Mouse (Mus musculus): ENCODE measurements at regions not wholly inside any gene's neighbourhood (a gene's known extent, or its start where the extent isn't known, plus 50 kb on each side); places are given as distances from the start of the nearest gene placed in this dataset.

- DNase-seq: no peak
Observed at GRCm38 (mm10) chr14:120102010-120102748, 59.9 kb upstream of the Oxgr1 start.

DNA sequence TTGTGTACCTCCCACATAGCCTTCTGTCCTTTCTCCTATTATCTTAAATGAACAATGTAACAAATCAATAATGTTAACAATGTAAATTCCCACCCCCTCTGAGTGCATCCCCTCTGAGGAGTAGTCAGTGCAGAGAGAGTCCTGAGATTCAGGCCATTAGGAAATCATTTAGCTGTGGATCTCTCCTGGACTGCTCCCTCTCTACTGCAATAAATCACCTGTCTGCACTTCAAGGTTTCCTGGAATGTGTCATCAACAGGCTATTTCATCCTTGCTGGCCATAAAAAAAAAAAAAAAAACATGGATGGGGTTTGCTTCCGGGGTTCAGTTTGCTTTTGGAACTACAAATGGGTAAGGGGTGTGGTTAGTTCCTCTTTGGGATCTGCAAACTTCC is 60.5 kb upstream of the Oxgr1 start:
- DNase-seq: no peak

DNA sequence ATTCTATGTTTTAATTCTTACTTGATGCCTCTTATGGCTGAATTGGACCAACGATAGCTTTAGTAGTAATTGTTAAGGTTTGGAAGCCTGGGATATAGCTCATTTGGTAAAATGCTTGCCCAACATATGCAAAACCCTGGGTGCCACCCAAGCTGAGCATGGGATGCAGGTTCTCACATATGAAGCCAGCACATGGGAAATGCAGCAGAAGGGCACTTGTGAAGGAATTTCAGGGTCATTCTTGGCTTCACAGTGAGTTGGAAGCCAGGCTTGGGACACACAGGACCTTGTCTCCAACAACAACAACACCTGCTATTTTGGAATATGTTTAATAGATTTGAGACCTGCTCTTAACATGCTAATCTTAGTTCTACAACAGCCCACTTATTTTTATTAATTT is 67.6 kb upstream of the Oxgr1 start:
- no peak for DNase-seq

- DNase-seq: no peak
Observed at GRCm38 (mm10) chr14:120113316-120113715, 71.1 kb upstream of the Oxgr1 start.

DNA sequence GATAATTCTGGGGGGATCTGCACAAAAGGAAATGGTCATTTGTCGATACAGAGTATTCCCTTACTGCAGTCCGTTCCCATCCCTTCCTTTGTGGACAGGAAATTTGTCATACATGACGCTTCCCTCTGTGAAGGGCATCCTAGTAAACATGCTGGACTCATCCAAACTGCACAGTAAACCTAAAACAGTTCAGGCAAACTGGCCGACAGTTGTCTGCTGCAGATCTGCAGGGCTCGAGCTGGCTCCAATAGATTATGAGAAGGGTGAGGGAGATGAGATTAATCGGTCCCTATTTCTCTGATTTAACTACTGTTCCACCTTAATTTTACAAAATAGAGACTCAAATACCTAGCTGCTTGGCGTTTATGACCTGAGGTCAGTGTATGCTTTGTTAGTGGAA is 76.3 kb upstream of the Oxgr1 start:
- no peak for DNase-seq

DNA sequence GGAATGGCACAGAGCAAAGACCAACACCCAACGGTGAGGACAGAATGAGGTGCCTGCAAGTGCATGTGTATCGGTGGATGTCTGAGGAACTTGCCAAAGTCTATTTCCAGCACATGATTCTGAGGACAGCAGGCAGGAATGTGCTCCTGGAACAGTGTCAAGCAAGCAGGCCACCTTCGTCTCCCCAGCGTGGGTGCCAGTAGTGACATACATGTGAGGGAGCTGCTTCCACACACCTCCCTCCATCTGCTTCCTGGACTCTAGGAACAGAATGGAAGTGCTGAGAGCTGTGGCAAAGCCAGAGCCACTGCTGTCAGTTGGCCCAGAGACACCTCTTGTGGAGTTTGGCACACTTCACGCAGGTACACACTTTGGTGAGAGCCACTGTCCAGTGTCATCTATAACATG is 76.9 kb upstream of the Oxgr1 start:
- no peak for DNase-seq

DNA sequence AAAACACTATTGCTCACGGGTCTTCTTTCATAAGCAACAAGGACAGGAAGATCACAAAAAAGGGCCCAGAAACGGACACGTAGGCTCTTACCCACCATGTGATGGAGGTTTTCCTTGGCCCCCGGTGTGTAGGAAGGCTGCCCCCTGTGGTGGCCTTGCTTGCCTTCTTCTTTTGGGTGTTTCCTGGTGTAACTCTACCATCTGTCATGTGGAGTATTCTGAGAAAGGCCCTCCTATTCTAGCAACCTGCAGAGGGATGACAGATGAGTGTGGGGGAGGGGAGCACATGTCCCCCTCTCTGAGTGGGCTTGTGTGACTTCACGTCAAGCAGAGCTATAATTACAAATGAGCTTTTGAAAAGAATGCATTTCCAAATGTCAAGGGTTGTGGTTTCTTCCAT is 77.3 kb upstream of the Oxgr1 start:
- no peak for DNase-seq

- no peak for DNase-seq
Observed at GRCm38 (mm10) chr14:120120261-120120660, 78.0 kb upstream of the Oxgr1 start.

- DNase-seq: peak; percentile 37
Observed at GRCm38 (mm10) chr14:120125315-120125714, 83.1 kb upstream of the Oxgr1 start.

DNA sequence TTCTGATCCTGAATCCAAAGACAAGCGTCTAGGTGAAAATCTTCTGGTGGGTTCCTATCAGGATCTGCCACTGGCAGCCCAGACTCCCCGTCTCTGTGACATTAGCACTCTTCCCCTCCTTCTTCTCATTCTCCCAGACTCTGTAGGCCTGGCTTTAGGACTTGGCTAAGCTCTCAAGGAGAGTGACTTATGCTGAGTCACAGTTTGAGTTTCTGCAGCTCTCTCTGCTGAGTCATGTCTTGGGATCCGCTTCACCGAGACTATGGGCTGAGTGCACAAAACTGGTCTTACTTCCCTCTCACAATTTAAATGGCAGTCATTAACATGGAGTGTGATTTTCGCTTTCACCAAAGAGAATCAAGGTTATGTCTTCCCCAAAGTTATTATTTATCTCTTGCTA is 85.2 kb upstream of the Oxgr1 start:
- no peak for DNase-seq

GRCm38 (mm10) chr14:120134346-120135008 is 92.2 kb upstream of the Oxgr1 start:
- DNase-seq: no peak

GRCm38 (mm10) chr14:120135198-120135597 is 93.0 kb upstream of the Oxgr1 start:
- no peak for DNase-seq

DNA sequence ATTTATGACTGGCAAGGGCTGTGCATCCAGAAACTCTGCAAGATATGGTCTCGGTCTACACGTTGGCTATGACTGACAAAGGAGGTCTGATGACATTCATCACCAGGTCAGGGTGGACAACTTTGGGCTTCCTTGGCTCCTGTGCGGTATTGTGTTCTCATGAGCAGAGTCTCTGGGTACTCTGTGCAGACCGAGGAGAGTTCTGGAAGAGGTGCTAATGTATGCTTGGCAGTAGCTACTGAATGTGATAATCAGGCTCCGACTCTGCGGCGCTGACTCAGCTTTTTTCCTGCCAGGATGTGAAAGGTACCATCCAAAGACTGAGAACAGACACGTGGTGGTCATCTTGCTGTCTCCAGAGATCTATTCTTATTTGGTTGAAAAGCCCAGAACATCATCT is 94.5 kb upstream of the Oxgr1 start:
- no peak for DNase-seq

GRCm38 (mm10) chr14:120137680-120138136 is 95.5 kb upstream of the Oxgr1 start:
- DNase-seq: peak; percentile 94

DNA sequence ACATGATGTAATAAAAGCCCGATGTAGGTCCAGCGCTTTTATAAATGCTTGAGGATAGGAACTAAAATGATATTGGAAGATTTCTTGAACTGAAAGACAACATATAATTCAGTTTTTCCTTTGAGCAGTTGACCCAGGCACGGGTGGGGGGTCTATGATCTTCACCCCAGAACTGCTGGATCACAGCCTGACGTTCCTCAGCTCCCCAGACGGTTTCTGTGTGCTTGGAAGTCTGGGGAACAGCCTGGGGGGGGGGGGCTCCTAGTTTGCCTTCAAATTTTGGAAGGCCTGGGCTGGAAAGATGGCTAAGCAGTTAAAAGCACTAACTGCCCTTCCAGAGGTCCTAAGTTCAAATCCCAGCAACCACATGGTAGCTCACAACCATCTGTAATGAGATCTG is 96.3 kb upstream of the Oxgr1 start:
- DNase-seq: no peak

DNA sequence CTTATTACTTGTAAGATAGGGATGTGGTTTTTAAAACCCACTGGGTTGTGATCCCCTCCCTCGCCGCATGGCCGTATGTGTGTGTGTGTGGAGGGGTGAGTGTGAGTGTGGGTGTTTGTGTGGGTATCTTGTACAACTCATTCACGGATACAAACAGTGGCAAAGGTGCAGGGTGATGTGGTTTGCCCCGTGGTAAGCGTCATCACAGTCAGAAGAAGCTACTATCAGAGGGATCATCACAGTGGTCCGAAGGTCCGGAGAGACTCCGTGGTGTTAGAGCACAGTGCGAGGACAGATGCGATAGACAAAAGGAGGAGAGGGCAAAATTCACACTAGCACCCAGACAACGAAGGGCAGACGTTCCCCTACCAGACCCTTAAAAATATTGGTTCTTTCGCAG is 97.0 kb upstream of the Oxgr1 start:
- no peak for DNase-seq

GRCm38 (mm10) chr14:120139671-120140071 is 97.4 kb upstream of the Oxgr1 start:
- DNase-seq: no peak

- DNase-seq: no peak
Observed at GRCm38 (mm10) chr14:120140211-120140610, 98.0 kb upstream of the Oxgr1 start.

GRCm38 (mm10) chr14:120140791-120141747 is 98.8 kb upstream of the Oxgr1 start:
- no peak for DNase-seq

GRCm38 (mm10) chr14:120142281-120142680 is 100.0 kb upstream of the Oxgr1 start:
- no peak for DNase-seq

DNA sequence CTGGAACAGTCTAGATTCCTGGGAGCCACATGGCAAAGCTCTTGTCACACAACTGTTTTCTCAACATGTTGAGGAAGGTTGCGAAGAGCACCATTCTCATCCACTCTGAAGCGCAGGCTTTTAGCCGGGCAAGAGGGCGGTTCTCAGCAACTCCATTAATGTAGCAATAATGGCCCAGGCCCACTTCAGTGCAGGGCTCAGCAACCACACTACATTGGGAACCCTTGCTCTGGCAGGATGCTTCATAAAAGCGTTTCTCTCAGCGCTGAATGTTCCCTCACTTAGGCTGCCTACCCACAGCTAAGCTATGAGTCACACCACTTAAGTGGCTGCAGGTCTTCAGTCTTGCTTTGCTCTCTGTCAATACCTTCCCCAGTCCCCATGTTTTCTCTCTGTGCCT is 102.2 kb upstream of the Oxgr1 start:
- no peak for DNase-seq

DNA sequence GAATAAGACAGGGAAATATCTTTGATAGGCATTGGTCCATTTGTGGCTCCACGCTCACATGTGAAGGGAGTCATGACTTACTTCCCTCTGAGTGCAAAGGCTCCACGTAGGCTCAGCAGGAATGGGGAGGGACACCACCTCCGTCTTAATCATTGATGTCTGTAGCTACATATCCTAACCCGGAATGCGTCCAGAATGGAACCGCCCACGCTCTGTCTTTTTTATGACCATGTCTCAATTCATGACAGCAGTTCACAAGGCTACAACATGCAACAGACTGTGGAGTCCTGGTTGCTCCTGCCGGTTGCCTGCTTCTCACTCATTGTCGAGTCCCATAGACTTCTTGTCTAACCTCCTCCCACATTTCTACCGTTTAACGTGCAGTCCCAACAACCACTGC is 104.1 kb upstream of the Oxgr1 start:
- no peak for DNase-seq

All from lung, postnatal 36 days (tissue).